Mouse (Mus musculus): ENCODE results near the gene Pik3r1. TPM values are rescaled to one million over a fixed set of nuclear protein-coding genes. Genes with fewer than 3 reads are reported as not detected.

The Pik3r1 gene
- polyA plus RNA-seq, 1 experiment from 2014 or later = 48.8 TPM

DNA sequence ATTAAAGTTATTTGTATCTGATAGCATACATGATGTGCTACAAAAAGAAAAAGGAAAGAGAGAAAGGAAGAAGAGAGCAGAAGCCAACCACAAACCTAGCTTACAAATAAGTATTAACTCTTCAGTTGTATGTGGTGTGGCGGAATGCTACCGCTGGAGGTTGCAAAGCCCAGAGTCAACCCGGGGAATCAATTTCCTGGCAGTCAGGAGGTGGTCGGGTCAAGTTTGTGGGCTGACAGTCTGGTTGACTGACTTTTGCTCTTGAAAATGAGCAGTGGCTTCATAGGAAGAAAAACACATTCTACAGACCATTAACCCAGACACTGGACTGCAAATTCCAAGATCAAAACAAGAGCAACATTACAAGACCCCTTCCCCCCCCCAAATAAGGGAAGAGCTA is 85.6 kb downstream of the Pik3r1 start:
- peaks cover 21% of the 10 kb centered on the region for H3K36me3 ChIP-seq (replicated peaks)
- no peaks in the 10 kb centered on the region for H3K4me1 ChIP-seq
- H3K4me3 ChIP-seq = no peak overlapping the region
- no peak overlapping the region for H3K4me2 ChIP-seq
- no peaks in the 10 kb centered on the region for H3K27me3 ChIP-seq (replicated peaks)
- 85% methylated on average over 4 of the region's 4 CpGs for WGBS
- no peaks in the 10 kb centered on the region for H3K9me3 ChIP-seq
- ATAC-seq (replicated peaks) = no peak
- no peak overlapping the region for H3K9ac ChIP-seq
- H3K27ac ChIP-seq = no peak overlapping the region

DNA sequence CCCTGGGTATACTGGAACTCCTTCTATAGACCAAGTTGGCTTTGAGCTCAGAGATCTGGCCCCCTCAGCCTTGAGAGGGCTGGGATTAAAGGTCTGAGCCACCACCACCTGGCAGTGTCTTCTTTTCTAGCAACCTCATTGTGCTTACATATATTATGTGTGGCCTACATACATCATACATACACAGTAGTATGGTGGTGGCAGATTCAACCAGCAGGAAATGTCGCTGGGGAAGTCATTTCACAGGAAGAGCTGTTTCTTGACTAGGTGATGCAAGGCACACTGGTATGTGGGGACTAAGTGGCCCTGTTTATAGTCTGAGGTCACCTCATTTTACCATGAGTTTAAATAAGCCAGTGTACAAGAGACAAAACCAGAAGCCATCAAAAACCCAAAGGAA is 87.9 kb downstream of the Pik3r1 start:
- Histone ChIP-seq H3K4me2 (no peak overlapping the region), H3K9ac (no peak overlapping the region), H3K4me3 (no peak overlapping the region), H3K9me3 (no peaks in the 10 kb centered on the region), H3K4me1 (no peaks in the 10 kb centered on the region), H3K36me3 (replicated peaks) (peaks cover 11% of the 10 kb centered on the region), H3K27me3 (replicated peaks) (no peaks in the 10 kb centered on the region), H3K27ac (no peak overlapping the region)
- no peak for ATAC-seq (replicated peaks)
- WGBS = 98% methylated on average over 1 of the region's 1 CpGs

DNA sequence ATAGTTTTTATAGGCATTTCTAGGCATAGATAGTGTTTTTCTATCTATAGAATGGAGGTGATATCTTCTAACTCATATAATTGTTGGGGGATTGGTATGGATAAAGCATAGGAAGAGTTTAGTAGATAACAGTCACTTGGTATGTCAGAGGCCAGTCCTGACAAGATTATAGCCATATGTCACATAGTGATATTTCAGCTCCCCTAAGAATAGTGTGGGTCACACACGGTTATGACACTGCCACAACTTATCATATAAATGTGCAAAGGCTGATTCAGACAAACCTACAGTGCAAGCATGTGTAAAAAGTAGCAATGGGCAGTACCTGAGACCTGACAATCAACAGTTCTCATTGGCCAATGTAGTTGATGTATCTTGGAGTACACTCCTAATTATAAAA is 89.0 kb downstream of the Pik3r1 start:
- ATAC-seq (replicated peaks) = no peak
- no peak overlapping the region for H3K9ac ChIP-seq
- H3K4me1 ChIP-seq = no peaks in the 10 kb centered on the region
- no peak overlapping the region for H3K4me3 ChIP-seq
- H3K36me3 ChIP-seq (replicated peaks) = peaks cover 2% of the 10 kb centered on the region; the same call in 1 of the 2 replicates
- no peak overlapping the region for H3K27ac ChIP-seq
- no peak overlapping the region for H3K4me2 ChIP-seq
- no peaks in the 10 kb centered on the region for H3K27me3 ChIP-seq (replicated peaks)
- no peaks in the 10 kb centered on the region for H3K9me3 ChIP-seq
- WGBS = 95% methylated on average over 1 of the region's 1 CpGs

DNA sequence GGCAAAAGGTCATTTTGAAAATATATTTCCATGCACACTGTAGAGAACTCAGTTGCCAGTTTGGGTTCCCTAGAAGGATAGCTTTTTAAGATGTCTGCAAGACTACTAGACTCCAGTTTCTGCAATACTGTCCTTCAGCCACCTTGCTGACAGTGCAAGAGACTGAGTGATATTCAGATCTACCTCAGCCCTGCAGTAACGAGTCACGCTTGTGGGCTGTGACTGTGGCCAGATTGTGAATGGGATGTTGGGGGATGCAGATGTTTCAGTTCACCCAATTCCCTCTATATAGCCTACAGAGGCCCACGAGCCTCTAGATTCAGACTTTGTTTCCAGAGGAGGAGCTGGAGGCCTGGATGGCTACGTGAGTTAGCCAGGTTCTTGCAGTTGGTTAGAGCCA is 90.0 kb downstream of the Pik3r1 start:
- 92% methylated on average over 4 of the region's 4 CpGs for WGBS
- Histone ChIP-seq H3K4me1 (no peaks in the 10 kb centered on the region), H3K4me2 (no peak overlapping the region), H3K4me3 (no peak overlapping the region), H3K9ac (no peak overlapping the region), H3K27me3 (replicated peaks) (no peaks in the 10 kb centered on the region), H3K36me3 (replicated peaks) (no peaks in the 10 kb centered on the region), H3K27ac (no peak overlapping the region), H3K9me3 (no peaks in the 10 kb centered on the region)
- ATAC-seq (replicated peaks) = no peak

DNA sequence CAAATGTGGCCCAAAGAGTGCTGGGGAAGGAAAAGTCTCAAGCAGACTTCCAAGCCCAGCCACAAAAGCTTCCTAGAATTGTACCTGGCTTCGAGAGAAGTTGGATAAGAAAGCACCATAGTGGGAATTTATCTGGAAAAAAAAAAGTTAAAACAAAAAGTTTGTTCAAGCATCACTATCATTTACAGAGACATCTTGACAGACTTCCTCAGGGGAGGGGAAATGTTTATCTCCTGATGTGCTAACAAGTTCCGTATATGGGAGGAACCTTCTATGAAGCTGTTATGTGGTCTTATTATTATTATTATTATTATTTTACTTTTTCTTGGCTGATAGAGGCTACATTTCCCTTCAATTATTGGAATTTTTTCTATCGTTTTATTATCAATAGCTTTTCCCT is 94.1 kb downstream of the Pik3r1 start:
- Histone ChIP-seq H3K9me3 (no peaks in the 10 kb centered on the region), H3K27ac (no peak overlapping the region), H3K36me3 (replicated peaks) (no peaks in the 10 kb centered on the region), H3K4me1 (no peaks in the 10 kb centered on the region), H3K9ac (no peak overlapping the region), H3K4me3 (no peak overlapping the region), H3K27me3 (replicated peaks) (no peaks in the 10 kb centered on the region), H3K4me2 (no peak overlapping the region)
- no peak for ATAC-seq (replicated peaks)
- WGBS = 86% methylated on average over 3 of the region's 3 CpGs

DNA sequence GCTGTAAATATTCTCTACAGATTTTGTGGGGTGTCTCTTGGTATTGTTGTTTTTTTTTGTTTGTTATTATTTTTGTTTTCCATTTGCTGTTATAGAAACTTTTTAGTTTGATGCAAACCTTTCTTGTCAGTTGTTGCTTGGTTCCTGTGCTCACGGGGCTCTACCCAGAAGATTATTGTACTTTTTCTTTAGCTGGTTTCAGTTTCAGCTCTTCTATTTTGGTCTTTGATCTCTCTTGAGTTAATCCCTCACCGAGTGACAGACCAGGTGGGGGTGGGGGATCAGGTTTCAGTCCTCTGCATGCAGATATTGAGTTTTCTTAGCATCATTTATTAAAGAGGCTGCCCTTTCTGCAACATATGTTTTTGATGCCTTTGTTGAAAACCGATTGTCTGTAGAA is 99.2 kb downstream of the Pik3r1 start:
- no peak overlapping the region for H3K4me2 ChIP-seq
- WGBS = 33% methylated on average over 3 of the region's 3 CpGs
- H3K9me3 ChIP-seq = peaks cover 4% of the 10 kb centered on the region; the same call in 1 of the 2 replicates

DNA sequence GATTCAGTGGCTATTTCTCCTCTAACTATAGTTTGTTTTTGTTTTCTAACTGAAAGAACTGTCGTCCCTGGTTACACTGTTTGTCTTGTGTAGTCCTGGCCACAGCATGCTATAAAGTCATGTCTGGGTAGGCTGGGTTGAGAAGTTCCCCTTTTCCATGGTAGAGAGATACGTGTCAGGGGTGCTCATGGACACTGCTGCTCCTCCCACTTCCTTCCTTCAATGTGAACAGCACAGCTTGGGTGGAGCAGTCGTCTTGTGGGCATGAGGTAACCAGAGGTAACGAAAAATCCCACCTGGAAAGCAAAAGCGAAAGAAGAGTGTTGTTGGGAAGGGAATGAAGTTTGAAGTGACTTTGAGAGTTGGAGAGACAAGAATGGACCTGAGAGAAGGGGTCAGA is 104.0 kb downstream of the Pik3r1 start:
- no peaks in the 10 kb centered on the region for H3K36me3 ChIP-seq (replicated peaks)
- no peak overlapping the region for H3K4me3 ChIP-seq
- H3K4me1 ChIP-seq = no peaks in the 10 kb centered on the region
- H3K27me3 ChIP-seq (replicated peaks) = no peaks in the 10 kb centered on the region
- no peak overlapping the region for H3K9ac ChIP-seq
- H3K4me2 ChIP-seq = no peak overlapping the region
- no peak for ATAC-seq (replicated peaks)
- H3K9me3 ChIP-seq = peaks cover 4% of the 10 kb centered on the region; the same call in 1 of the 2 replicates
- H3K27ac ChIP-seq = no peak overlapping the region
- 75% methylated on average over 5 of the region's 5 CpGs for WGBS

More for the DNA sequence above, 99.2 kb downstream of the Pik3r1 start:
- Histone ChIP-seq H3K27me3 (replicated peaks) (no peaks in the 10 kb centered on the region), H3K27ac (no peak overlapping the region), H3K4me1 (no peaks in the 10 kb centered on the region), H3K4me3 (no peak overlapping the region), H3K9ac (no peak overlapping the region), H3K36me3 (replicated peaks) (no peaks in the 10 kb centered on the region)
- ATAC-seq (replicated peaks) = no peak

DNA sequence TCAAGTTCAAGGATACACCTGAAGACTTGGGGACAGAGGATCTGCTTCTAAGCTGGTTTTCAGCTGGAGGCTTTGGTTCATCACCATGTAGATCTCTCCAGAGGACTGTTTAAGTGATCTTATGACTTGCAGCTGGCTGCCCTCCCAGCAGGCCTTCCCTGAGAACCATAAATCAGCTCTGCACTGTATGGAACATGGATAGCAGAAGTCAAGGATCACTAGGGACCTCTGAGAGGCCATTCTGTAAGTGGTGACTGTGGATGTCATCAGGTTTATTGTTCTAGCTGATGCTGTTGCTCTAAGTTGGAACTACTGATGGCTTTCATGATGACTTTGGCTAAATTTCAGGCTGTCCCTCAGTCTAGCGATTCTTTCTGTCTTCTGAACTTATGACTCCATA is 105.1 kb downstream of the Pik3r1 start:
- ATAC-seq (replicated peaks) = no peak
- Histone ChIP-seq H3K27me3 (replicated peaks) (no peaks in the 10 kb centered on the region), H3K36me3 (replicated peaks) (no peaks in the 10 kb centered on the region), H3K9me3 (0 out of 2 replicates have a peak, but pooled peaks cover under 1% of the 10 kb centered on the region), H3K4me2 (no peak overlapping the region), H3K9ac (no peak overlapping the region), H3K4me3 (no peak overlapping the region), H3K27ac (no peak overlapping the region), H3K4me1 (no peaks in the 10 kb centered on the region)
- 91% methylated on average over 1 of the region's 1 CpGs for WGBS

DNA sequence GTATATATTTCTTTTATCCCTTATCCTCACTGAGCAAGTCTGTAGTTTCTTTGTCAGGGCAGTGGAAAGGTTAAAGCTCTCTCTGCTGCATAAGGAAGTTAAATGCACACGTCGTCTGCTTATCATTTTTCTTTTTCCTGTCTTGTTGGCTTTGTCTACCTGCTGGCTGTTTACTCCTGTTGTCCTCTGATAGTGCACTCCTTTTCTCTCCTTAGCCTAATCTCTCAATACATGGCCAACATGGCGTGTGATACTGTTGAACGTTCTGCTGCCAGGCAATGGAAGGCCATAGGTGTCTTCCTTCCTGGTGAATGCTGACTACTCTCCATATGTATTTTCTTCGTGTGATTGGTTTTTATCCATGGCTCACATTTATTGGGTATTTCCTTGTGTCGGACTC is 106.5 kb downstream of the Pik3r1 start:
- H3K27me3 ChIP-seq (replicated peaks) = no peaks in the 10 kb centered on the region
- H3K4me2 ChIP-seq = no peak overlapping the region
- WGBS = 92% methylated on average over 6 of the region's 6 CpGs
- H3K4me1 ChIP-seq = no peaks in the 10 kb centered on the region
- no peak overlapping the region for H3K9ac ChIP-seq
- H3K4me3 ChIP-seq = no peak overlapping the region
- no peaks in the 10 kb centered on the region for H3K9me3 ChIP-seq
- H3K27ac ChIP-seq = no peak overlapping the region
- H3K36me3 ChIP-seq (replicated peaks) = no peaks in the 10 kb centered on the region
- ATAC-seq (replicated peaks) = no peak

DNA sequence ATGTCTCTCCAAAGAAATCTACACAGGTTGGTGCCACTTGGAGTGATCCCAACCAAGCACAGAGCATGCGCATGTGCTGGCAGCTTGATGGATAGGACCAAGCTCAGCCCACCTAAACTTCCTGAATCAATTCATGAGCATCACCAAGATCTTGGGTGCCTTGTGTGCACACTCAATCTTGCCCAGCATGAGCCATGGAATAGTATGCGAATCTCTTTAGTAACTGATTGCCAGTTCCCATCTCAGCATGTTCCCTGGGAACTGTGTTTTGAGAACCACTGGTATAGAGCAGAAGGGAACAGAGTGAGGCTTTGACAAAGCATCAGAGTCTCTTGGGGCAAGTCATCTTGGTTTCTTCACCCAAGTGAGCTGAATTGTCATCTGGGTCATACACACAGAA is 107.8 kb downstream of the Pik3r1 start:
- no peak for ATAC-seq (replicated peaks)
- 88% methylated on average over 2 of the region's 2 CpGs for WGBS
- Histone ChIP-seq H3K9me3 (no peaks in the 10 kb centered on the region), H3K27ac (no peak overlapping the region), H3K9ac (no peak overlapping the region), H3K4me1 (no peaks in the 10 kb centered on the region), H3K4me2 (no peak overlapping the region), H3K27me3 (replicated peaks) (no peaks in the 10 kb centered on the region), H3K36me3 (replicated peaks) (no peaks in the 10 kb centered on the region), H3K4me3 (no peak overlapping the region)

DNA sequence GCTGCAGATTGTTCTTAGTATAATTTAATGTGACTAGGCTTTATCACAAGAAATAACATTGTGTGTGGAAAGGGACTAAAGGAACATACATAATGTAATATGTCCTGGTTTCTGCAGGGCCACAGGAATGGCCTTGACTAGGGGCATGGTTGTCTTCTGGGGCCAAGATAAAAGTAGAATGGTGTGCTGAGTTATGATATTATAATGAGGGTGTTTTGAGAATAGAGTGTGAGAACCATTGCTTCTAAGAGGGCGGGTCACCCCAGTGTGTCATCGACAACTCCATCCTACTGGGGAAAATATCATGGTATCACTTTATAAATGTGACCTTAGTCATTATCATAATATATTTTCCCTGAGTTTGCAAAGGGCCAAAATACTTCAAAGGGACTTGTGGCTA is 115.9 kb downstream of the Pik3r1 start:
- H3K9me3 ChIP-seq = no peaks in the 10 kb centered on the region
- H3K36me3 ChIP-seq (replicated peaks) = no peaks in the 10 kb centered on the region
- no peaks in the 10 kb centered on the region for H3K4me1 ChIP-seq
- WGBS = 93% methylated on average over 2 of the region's 2 CpGs
- H3K27me3 ChIP-seq (replicated peaks) = no peaks in the 10 kb centered on the region
- no peak overlapping the region for H3K4me3 ChIP-seq
- H3K4me2 ChIP-seq = no peak overlapping the region
- no peak overlapping the region for H3K9ac ChIP-seq
- H3K27ac ChIP-seq = no peak overlapping the region
- ATAC-seq (replicated peaks) = no peak

DNA sequence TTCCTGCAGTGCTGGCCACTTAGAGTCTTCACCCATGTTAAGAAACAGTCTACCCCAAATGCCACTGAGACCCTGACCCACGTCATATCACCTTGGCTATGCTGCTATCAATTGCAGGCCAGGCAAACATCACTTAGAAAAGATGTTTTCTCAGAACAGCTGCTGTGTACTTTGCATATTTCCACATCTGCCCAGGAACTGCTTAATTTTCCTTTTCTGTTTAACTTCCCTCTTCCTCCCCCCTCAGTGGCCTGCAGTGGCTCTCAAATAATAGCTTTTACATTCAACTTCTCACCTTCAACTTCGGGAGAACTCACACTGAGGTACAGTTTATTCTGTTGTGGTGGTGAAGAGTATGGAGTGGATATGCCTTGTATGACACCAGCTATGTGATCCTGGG is 126.4 kb downstream of the Pik3r1 start:
- Histone ChIP-seq H3K4me1 (no peaks in the 10 kb centered on the region), H3K27me3 (replicated peaks) (no peaks in the 10 kb centered on the region), H3K4me3 (no peak overlapping the region), H3K9ac (no peak overlapping the region), H3K36me3 (replicated peaks) (no peaks in the 10 kb centered on the region), H3K27ac (no peak overlapping the region), H3K4me2 (no peak overlapping the region), H3K9me3 (no peaks in the 10 kb centered on the region)
- ATAC-seq (replicated peaks) = no peak
- 73% methylated on average over 2 of the region's 2 CpGs for WGBS

DNA sequence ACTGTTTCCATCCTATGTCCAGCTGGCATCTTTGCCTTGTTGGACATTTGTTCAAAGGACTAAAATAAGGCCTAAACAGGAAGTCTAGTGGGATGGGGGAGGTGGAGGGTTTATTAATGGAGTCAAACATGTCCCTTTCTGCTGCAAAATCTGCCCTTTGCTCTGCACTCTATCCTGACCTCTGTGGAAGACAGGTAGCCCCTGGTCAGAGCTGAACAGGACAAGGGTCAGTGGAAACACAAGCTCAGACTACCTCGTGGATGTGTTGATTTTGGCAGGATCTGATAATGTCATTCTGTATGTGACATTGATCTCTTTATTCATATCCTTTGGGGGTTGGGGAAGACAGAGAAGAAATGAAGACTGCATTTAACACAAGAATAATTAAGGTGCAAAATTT is 132.2 kb downstream of the Pik3r1 start:
- H3K27ac ChIP-seq = no peak overlapping the region
- H3K4me2 ChIP-seq = no peak overlapping the region
- H3K36me3 ChIP-seq (replicated peaks) = no peaks in the 10 kb centered on the region
- no peak for ATAC-seq (replicated peaks)
- no peak overlapping the region for H3K9ac ChIP-seq
- H3K4me1 ChIP-seq = no peaks in the 10 kb centered on the region
- H3K27me3 ChIP-seq (replicated peaks) = no peaks in the 10 kb centered on the region
- WGBS = 46% methylated on average over 1 of the region's 1 CpGs
- H3K9me3 ChIP-seq = no peaks in the 10 kb centered on the region
- no peak overlapping the region for H3K4me3 ChIP-seq

DNA sequence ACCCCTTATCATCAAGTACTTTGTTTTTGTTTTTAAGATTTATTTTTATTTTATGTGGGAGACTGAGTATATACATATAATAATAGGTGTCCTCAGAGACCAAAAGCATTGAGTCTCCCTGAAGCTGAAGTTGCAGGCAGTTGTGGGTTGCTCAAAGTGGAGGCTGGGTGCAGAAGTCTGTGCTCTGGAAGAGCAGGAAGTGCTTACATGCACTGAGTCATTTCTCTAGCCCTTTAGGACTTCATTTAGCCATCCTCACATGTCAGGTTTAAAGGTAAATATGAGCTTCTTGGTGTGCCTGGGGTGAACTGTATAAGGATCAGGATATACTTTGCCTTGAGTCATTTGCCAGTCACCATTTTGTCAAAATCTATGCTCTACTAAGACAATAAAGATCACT is 133.6 kb downstream of the Pik3r1 start:
- Histone ChIP-seq H3K4me3 (no peak overlapping the region), H3K27me3 (replicated peaks) (no peaks in the 10 kb centered on the region), H3K4me1 (no peaks in the 10 kb centered on the region), H3K4me2 (no peak overlapping the region), H3K9me3 (no peaks in the 10 kb centered on the region), H3K27ac (no peak overlapping the region), H3K9ac (no peak overlapping the region), H3K36me3 (replicated peaks) (no peaks in the 10 kb centered on the region)
- ATAC-seq (replicated peaks) = no peak
